22 mouse cellular contexts compared by ENCODE assay signal in the genomic region with DNA sequence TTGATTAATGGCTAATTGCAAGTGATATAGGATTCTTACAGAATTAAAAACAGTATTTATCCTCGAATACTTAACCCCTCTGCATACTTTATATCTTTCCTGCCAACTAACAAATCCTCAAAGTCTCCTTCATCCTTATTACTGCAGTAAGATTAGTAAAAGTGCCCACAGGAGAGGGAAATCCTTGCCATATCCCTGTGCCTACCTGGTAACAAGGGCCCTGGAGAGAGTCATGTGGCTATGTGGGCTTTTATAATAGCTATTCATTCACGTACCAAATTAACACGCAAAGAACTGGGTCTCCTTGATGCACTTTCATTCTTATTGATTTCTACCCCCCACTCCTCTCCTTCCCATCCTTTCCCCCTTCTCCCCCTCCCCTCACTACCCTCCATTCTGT.
DNase-seq lines count a peak whose midpoint lies in the region; ATAC-seq lines count a peak whose summit lies in the region.
"Had no signal": no experiment of that assay in that cellular context is flagged by ENCODE, and none has a peak within 500 bp of the region (broad histone marks: within the 10 kb centered on the region; RNA-seq: fewer than 3 reads in every experiment).

No protein-coding gene starts in this region.

- H3K9ac ChIP-seq in hindbrain, embryonic 16.5 days (ENCODE audit: low read depth, low read length): no peak overlapping the region
- H3K9ac ChIP-seq in hindbrain, embryonic 12.5 days: no peak overlapping the region
- no peak overlapping the region for H3K9ac ChIP-seq in neural tube, embryonic 13.5 days
- H3K9ac ChIP-seq in neural tube, embryonic 15.5 days (replicated peaks): no peak overlapping the region
- H3K9ac ChIP-seq: forebrain, embryonic 13.5 days; heart, embryonic 13.5 days had no signal

- DNase-seq in neural tube, embryonic 10.5 days (ENCODE audit: extremely low spot score, low spot score): no peak
- no peak for DNase-seq in right cerebral cortex, postnatal 25 days
- DNase-seq: adrenal gland, postnatal 10 days; adrenal gland, postnatal 36 days; cerebellum, adult 18-20 months; cerebellum, adult 9-10 months; cerebellum, postnatal 14 days; gastrocnemius, postnatal 10 days; gastrocnemius, postnatal 36 days; heart, adult 2 months; heart, postnatal 14 days; heart, postnatal 4 days had no signal

- H3K27me3 ChIP-seq in hindbrain, embryonic 16.5 days (replicated peaks; ENCODE audit: control insufficient read depth, insufficient read depth, low read length): no peaks in the 10 kb centered on the region
- no peaks in the 10 kb centered on the region for H3K27me3 ChIP-seq in hindbrain, embryonic 12.5 days
- no peaks in the 10 kb centered on the region for H3K27me3 ChIP-seq in neural tube, embryonic 13.5 days
- H3K27me3 ChIP-seq in neural tube, embryonic 15.5 days (replicated peaks): no peaks in the 10 kb centered on the region
- H3K27me3 ChIP-seq: forebrain, embryonic 13.5 days; heart, embryonic 13.5 days had no signal

- H3K27ac ChIP-seq in hindbrain, embryonic 16.5 days (ENCODE audit: low read depth, low read length): no peak overlapping the region
- no peak overlapping the region for H3K27ac ChIP-seq in hindbrain, embryonic 12.5 days
- 0 out of 2 replicates have a peak overlapping the region, but pooled peaks have one; percentile 28 for H3K27ac ChIP-seq in neural tube, embryonic 13.5 days (replicated peaks)
- no peak overlapping the region for H3K27ac ChIP-seq in neural tube, embryonic 15.5 days (replicated peaks)
- H3K27ac ChIP-seq: forebrain, embryonic 10.5 days; forebrain, embryonic 13.5 days; heart, adult 2 months; heart, embryonic 10.5 days; heart, embryonic 13.5 days had no signal

- no peak overlapping the region for H3K4me2 ChIP-seq in hindbrain, embryonic 16.5 days (ENCODE audit: low read length)
- no peak overlapping the region for H3K4me2 ChIP-seq in hindbrain, embryonic 12.5 days (replicated peaks)
- H3K4me2 ChIP-seq in neural tube, embryonic 13.5 days: no peak overlapping the region
- H3K4me2 ChIP-seq in neural tube, embryonic 15.5 days: no peak overlapping the region
- H3K4me2 ChIP-seq: forebrain, embryonic 13.5 days; heart, embryonic 13.5 days had no signal

- 55% methylated on average over 3 of the region's 3 CpGs for WGBS in hindbrain, embryonic 16.5 days
- 81% methylated on average over 3 of the region's 3 CpGs for WGBS in hindbrain, embryonic 12.5 days
- WGBS in neural tube, embryonic 13.5 days: 49% methylated on average over 3 of the region's 3 CpGs
- 44% methylated on average over 3 of the region's 3 CpGs for WGBS in neural tube, embryonic 15.5 days

- H3K36me3 ChIP-seq in hindbrain, embryonic 16.5 days (ENCODE audit: control insufficient read depth, insufficient read depth, low read length): no peaks in the 10 kb centered on the region
- H3K36me3 ChIP-seq in hindbrain, embryonic 12.5 days: no peaks in the 10 kb centered on the region
- no peaks in the 10 kb centered on the region for H3K36me3 ChIP-seq in neural tube, embryonic 13.5 days
- no peaks in the 10 kb centered on the region for H3K36me3 ChIP-seq in neural tube, embryonic 15.5 days
- H3K36me3 ChIP-seq: forebrain, embryonic 10.5 days; heart, embryonic 10.5 days; heart, embryonic 13.5 days had no signal

- H3K4me1 ChIP-seq in hindbrain, embryonic 16.5 days (ENCODE audit: control insufficient read depth, insufficient read depth, low read depth, low read length): peaks cover 5% of the 10 kb centered on the region
- H3K4me1 ChIP-seq in hindbrain, embryonic 12.5 days: peaks cover 9% of the 10 kb centered on the region
- peaks cover 35% of the 10 kb centered on the region for H3K4me1 ChIP-seq in neural tube, embryonic 13.5 days (replicated peaks)
- peaks cover 24% of the 10 kb centered on the region for H3K4me1 ChIP-seq in neural tube, embryonic 15.5 days
- H3K4me1 ChIP-seq: forebrain, embryonic 10.5 days; heart, embryonic 10.5 days; heart, embryonic 13.5 days had no signal

- no peaks in the 10 kb centered on the region for H3K9me3 ChIP-seq in hindbrain, embryonic 16.5 days (ENCODE audit: control insufficient read depth, low read length)
- no peaks in the 10 kb centered on the region for H3K9me3 ChIP-seq in hindbrain, embryonic 12.5 days (replicated peaks)
- H3K9me3 ChIP-seq in neural tube, embryonic 13.5 days: no peaks in the 10 kb centered on the region
- no peaks in the 10 kb centered on the region for H3K9me3 ChIP-seq in neural tube, embryonic 15.5 days (replicated peaks)
- H3K9me3 ChIP-seq: forebrain, embryonic 10.5 days; forebrain, embryonic 13.5 days; heart, embryonic 10.5 days; heart, embryonic 13.5 days had no signal

- peak; percentile 28; the same call in 1 of the 2 replicates for ATAC-seq in hindbrain, embryonic 16.5 days
- ATAC-seq in hindbrain, embryonic 12.5 days (ENCODE audit: low FRiP score): no peak
- ATAC-seq in neural tube, embryonic 13.5 days (ENCODE audit: low read depth): peak; percentile 74; the same call in 1 of the 2 replicates
- peak; percentile 58 for ATAC-seq in neural tube, embryonic 15.5 days (ENCODE audit: low FRiP score)
- ATAC-seq: CD4-positive, CD25-positive, alpha-beta regulatory T cell, adult 4 months; forebrain, embryonic 13.5 days; forebrain, embryonic 16.5 days had no signal

- no peak overlapping the region for H3K4me3 ChIP-seq in hindbrain, embryonic 16.5 days (ENCODE audit: low read length)
- no peak overlapping the region for H3K4me3 ChIP-seq in hindbrain, embryonic 12.5 days
- no peak overlapping the region for H3K4me3 ChIP-seq in neural tube, embryonic 13.5 days
- H3K4me3 ChIP-seq in neural tube, embryonic 15.5 days (replicated peaks): no peak overlapping the region
- H3K4me3 ChIP-seq: forebrain, embryonic 10.5 days; forebrain, embryonic 13.5 days; heart, adult 2 months; heart, embryonic 10.5 days; heart, embryonic 13.5 days had no signal
